ENCODE assay signal across 7 mouse cellular contexts in genomic region chr17:65784610-65785140, GRCm38 (mm10). TPM values are rescaled to one million over a fixed set of nuclear protein-coding genes. Genes with fewer than 3 reads are reported as not detected.
DNase-seq lines count a peak whose midpoint lies in the region; ATAC-seq lines count a peak whose summit lies in the region.

No protein-coding gene starts in this region.

- H3K9ac ChIP-seq in lung, embryonic 16.5 days (ENCODE audit: low read length): peak overlapping the region; percentile 55; the same call in 1 of the 2 replicates
- H3K9ac ChIP-seq in forebrain, embryonic 11.5 days (ENCODE audit: low read length): no peak overlapping the region; the same call in 1 of the 2 replicates
- H3K9ac ChIP-seq in limb, embryonic 15.5 days: no peak overlapping the region
- no peak overlapping the region for H3K9ac ChIP-seq in stomach, embryonic 15.5 days

- no peak overlapping the region for H3K27ac ChIP-seq in lung, embryonic 16.5 days (ENCODE audit: low read length)
- H3K27ac ChIP-seq in forebrain, embryonic 11.5 days (ENCODE audit: low read depth, low read length): no peak overlapping the region
- H3K27ac ChIP-seq in limb, embryonic 15.5 days: peak overlapping the region; percentile 54; the same call in 1 of the 2 replicates
- peak overlapping the region; percentile 6; the same call in 1 of the 2 replicates for H3K27ac ChIP-seq in stomach, embryonic 15.5 days

- no peaks in the 10 kb centered on the region for H3K36me3 ChIP-seq in lung, embryonic 16.5 days (ENCODE audit: control insufficient read depth, insufficient read depth, low read length)
- H3K36me3 ChIP-seq in forebrain, embryonic 11.5 days (ENCODE audit: control insufficient read depth, insufficient read depth, low read length): 0 out of 2 replicates have a peak, but pooled peaks cover 3% of the 10 kb centered on the region
- H3K36me3 ChIP-seq in limb, embryonic 15.5 days: peaks cover 6% of the 10 kb centered on the region; the same call in 1 of the 2 replicates
- H3K36me3 ChIP-seq in stomach, embryonic 15.5 days: no peaks in the 10 kb centered on the region

- DNase-seq in lung, postnatal 4 days: no peak
- no peak for DNase-seq in forebrain, embryonic 11.5 days (ENCODE audit: low spot score)
- DNase-seq in thymus, postnatal 4 days: no peak
- DNase-seq in right cerebral cortex, postnatal 10 days (ENCODE audit: low spot score in 2 of 2): no peak

- 53% methylated on average over 8 of the region's 8 CpGs for WGBS in lung, embryonic 16.5 days
- WGBS in forebrain, embryonic 11.5 days: 82% methylated on average over 8 of the region's 8 CpGs
- WGBS in limb, embryonic 15.5 days: 63% methylated on average over 8 of the region's 8 CpGs
- 62% methylated on average over 8 of the region's 8 CpGs for WGBS in stomach, embryonic 15.5 days

- H3K27me3 ChIP-seq in lung, embryonic 16.5 days (ENCODE audit: control insufficient read depth, insufficient read depth, low read depth, low read length): no peaks in the 10 kb centered on the region
- no peaks in the 10 kb centered on the region for H3K27me3 ChIP-seq in forebrain, embryonic 11.5 days (ENCODE audit: control insufficient read depth, insufficient read depth, low read length)
- H3K27me3 ChIP-seq in limb, embryonic 15.5 days: no peaks in the 10 kb centered on the region
- no peaks in the 10 kb centered on the region for H3K27me3 ChIP-seq in stomach, embryonic 15.5 days (replicated peaks)

- H3K4me3 ChIP-seq in lung, embryonic 16.5 days (ENCODE audit: low read length): peak overlapping the region; percentile 32
- H3K4me3 ChIP-seq in forebrain, embryonic 11.5 days (ENCODE audit: low read depth, low read length): peak overlapping the region; percentile 96
- H3K4me3 ChIP-seq in limb, embryonic 15.5 days: peak overlapping the region; percentile 85
- H3K4me3 ChIP-seq in stomach, embryonic 15.5 days (replicated peaks): peak overlapping the region; percentile 15; the same call in 1 of the 2 replicates

- ATAC-seq in lung, embryonic 16.5 days (ENCODE audit: low read depth): no peak
- ATAC-seq in forebrain, embryonic 11.5 days (replicated peaks; ENCODE audit: low FRiP score): no peak
- no peak for ATAC-seq in limb, embryonic 15.5 days (ENCODE audit: insufficient number of reproducible peaks, low FRiP score, low TSS enrichment, low read depth)
- no peak for ATAC-seq in stomach, embryonic 15.5 days (ENCODE audit: insufficient read depth, low FRiP score, low read depth)

- no peaks in the 10 kb centered on the region for H3K9me3 ChIP-seq in lung, embryonic 16.5 days (ENCODE audit: control insufficient read depth, low read length)
- no peaks in the 10 kb centered on the region; the same call in 1 of the 2 replicates for H3K9me3 ChIP-seq in forebrain, embryonic 11.5 days (ENCODE audit: control insufficient read depth, low read length)
- no peaks in the 10 kb centered on the region for H3K9me3 ChIP-seq in limb, embryonic 15.5 days
- H3K9me3 ChIP-seq in stomach, embryonic 15.5 days: no peaks in the 10 kb centered on the region

- peak overlapping the region; percentile 70 for H3K4me2 ChIP-seq in lung, embryonic 16.5 days (ENCODE audit: low read depth, low read length)
- peak overlapping the region; percentile 61 for H3K4me2 ChIP-seq in forebrain, embryonic 11.5 days (ENCODE audit: low read depth, low read length, severe bottlenecking)
- peak overlapping the region; percentile 52 for H3K4me2 ChIP-seq in limb, embryonic 15.5 days
- H3K4me2 ChIP-seq in stomach, embryonic 15.5 days: peak overlapping the region; percentile 57

- H3K4me1 ChIP-seq in lung, embryonic 16.5 days (replicated peaks; ENCODE audit: control insufficient read depth, insufficient read depth, low read length): peaks cover 26% of the 10 kb centered on the region
- H3K4me1 ChIP-seq in forebrain, embryonic 11.5 days (replicated peaks; ENCODE audit: control insufficient read depth, insufficient read depth, low read length): peaks cover 7% of the 10 kb centered on the region; the same call in 1 of the 2 replicates
- peaks cover 16% of the 10 kb centered on the region; the same call in 1 of the 2 replicates for H3K4me1 ChIP-seq in limb, embryonic 15.5 days
- peaks cover 8% of the 10 kb centered on the region for H3K4me1 ChIP-seq in stomach, embryonic 15.5 days

RNA-seq across cellular contexts. Expression of gene Ppp4r1, which starts 2.3 kb away (rescaled TPM):
- 38.6 and 40.0 TPM in 2 replicates for polyA plus RNA-seq in lung, embryonic 16.5 days (2015; fragmentation: Nextera tagmentation; extraction: Ambion mirVana)
- polyA plus RNA-seq in forebrain, embryonic 11.5 days (2014; fragmentation: Nextera tagmentation; extraction: Ambion mirVana): 63.7 and 64.5 TPM in 2 replicates
- 37.2 and 37.7 TPM in 2 replicates for polyA plus RNA-seq in limb, embryonic 15.5 days (2015; fragmentation: Nextera tagmentation; extraction: Ambion mirVana)
- 29.9 and 36.9 TPM in 2 replicates for polyA plus RNA-seq in stomach, embryonic 15.5 days (2015; fragmentation: Nextera tagmentation; extraction: Ambion mirVana)

RNA-seq across cellular contexts. Expression of gene Rab31, which starts 12.1 kb away (rescaled TPM):
- polyA plus RNA-seq in lung, embryonic 16.5 days (2015; fragmentation: Nextera tagmentation; extraction: Ambion mirVana): 30.8 and 32.0 TPM in 2 replicates
- 72.9 and 73.4 TPM in 2 replicates for polyA plus RNA-seq in forebrain, embryonic 11.5 days (2014; fragmentation: Nextera tagmentation; extraction: Ambion mirVana)
- polyA plus RNA-seq in limb, embryonic 15.5 days (2015; fragmentation: Nextera tagmentation; extraction: Ambion mirVana): 53.5 and 54.1 TPM in 2 replicates
- 32.0 and 32.4 TPM in 2 replicates for polyA plus RNA-seq in stomach, embryonic 15.5 days (2015; fragmentation: Nextera tagmentation; extraction: Ambion mirVana)

Comparison
In these comparisons a context has a peak if more than half of its experiments do, and no peak if none do; other contexts are left out.
1. H3K27ac ChIP-seq: peak in limb, embryonic 15.5 days (single experiment) and stomach, embryonic 15.5 days (single experiment); none in lung, embryonic 16.5 days (single experiment) and forebrain, embryonic 11.5 days (single experiment).
2. H3K4me3 ChIP-seq: peak in every context shown above with its lines; median percentile 96 in forebrain, embryonic 11.5 days; 85 in limb, embryonic 15.5 days; 32 in lung, embryonic 16.5 days; 15 in stomach, embryonic 15.5 days.
3. Peak in every context shown above with its lines, with median percentiles within 50 percentile points of each other: H3K4me2 ChIP-seq.